Mouse (Mus musculus): ENCODE results near the gene Senp1.

GRCm38 (mm10) chr15:97999546-97999945, 94.0 kb downstream of the Senp1 start:
- TF ChIP-seq CTCF (IDR thresholded peaks at IDR 0.05; ENCODE audit: insufficient read depth, low read length) (no peak), POLR2A (IDR thresholded peaks at IDR 0.05; ENCODE audit: borderline replicate concordance, extremely low read depth, low read depth, low read length) (no peak)

Data from lung, adult 2 months (tissue).